Mouse (Mus musculus): Measurements from ENCODE around the gene Ostf1.

Gene Ostf1

DNA sequence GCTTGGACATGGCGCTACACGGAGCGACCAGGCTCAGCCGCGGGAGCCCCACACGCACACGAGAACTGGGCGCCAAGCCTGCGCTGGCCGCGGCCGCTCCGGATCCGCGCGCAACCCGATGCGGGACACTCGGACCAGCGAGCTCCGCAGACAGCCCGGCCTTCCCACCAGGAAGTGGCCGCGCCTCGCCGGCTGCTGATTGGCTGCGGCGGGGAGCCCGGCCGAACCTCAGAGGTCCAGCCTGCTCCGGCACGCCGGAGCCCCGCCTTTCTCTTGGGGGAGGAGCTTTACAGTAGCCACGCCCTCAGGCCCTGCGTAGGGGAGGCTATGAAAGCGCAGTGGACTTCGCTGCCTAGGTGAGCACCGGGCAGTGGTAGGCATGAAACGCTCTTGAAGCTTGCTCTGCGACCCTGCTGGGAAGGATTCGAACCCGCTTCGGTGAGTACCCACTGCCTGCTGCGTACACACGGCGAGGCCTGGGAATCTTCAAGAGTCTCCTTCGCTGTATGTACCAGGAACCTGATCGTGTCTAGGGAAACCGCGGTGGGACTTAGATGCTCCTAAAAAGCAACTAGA, at the start of gene Ostf1, which contains the start of gene Nmrk1:
Gene Ostf1, minus strand, starts transcription at position 180 of the 576 bp plus-strand sequence.
Gene Nmrk1, plus strand, starts transcription at position 307 of the 576 bp plus-strand sequence.
- peak; percentile 96 to 98 for DNase-seq

DNA sequence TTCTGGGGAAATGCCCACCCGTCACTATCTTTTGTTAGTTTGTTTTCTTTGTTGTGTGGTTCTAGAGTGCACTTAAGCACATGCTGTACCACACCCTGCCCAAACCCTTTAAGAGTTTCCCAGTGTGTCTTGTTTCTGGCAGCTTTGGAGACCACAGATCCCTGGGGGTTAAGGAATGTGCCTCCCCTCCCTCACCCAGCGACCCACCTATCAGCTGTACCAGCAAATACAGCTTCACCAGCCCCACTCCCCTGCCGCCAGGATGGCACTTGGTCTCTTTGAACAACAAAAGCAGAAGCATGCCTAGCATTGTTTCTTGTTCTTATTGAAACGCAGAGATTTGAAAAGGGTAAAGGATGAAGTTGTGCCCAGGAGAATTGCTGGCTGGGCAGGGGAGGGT, 41.5 kb upstream of the Ostf1 start:
- DNase-seq: no peak

DNA sequence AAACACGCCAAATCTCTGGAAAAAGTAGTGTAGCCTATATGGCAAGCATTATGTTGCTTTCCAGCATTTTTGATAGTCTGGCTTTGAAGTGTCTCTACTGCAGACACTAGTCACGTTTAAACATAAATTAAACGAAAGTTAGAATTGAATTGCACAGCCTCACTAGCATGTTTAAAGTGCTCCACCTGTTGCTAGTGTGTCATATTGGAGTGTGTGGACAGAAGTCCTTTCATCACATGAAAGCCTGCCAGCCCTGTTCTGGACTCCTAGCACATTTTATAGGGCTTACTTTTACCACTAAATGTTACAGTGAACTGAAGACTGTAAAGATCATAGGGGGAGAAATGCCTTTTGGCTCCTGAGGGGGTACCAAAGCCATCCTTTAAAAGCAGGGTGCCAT, 40.9 kb upstream of the Ostf1 start:
- DNase-seq: no peak

DNA sequence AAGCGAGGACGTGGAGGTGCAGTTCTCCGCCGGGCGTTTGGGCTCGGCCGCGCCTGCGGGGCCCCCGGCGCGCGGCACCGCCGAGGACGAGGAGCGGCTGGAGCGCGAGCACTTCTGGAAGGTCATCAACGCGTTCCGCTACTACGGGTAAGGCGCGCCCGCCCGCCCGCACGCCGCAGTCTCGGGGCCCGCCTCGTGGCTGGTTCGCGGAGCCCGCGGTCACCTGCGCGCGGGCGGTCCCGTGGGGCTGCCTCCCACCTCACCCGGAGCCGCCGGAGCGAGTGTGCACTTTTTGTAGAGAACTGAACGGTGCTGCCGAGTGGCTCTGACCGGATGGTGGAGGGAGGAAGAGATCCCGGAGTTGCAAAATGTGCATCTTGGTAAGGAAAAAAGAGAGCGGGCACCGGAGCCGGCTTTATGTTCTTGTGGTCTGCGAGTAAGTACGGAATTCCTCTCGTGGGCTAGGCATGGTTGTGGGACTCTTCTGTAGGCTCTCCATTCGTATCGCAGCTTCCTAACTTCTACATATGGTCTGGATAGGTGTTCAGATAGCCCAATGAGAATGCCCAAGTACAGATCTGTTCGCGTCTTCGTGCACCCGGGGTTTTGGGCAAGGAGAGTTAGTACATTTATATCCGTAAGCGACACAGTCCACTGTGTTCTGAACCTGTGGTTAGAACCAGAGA, 39.6 kb upstream of the Ostf1 start:
- peak; percentile 71 to 72 for DNase-seq

DNA sequence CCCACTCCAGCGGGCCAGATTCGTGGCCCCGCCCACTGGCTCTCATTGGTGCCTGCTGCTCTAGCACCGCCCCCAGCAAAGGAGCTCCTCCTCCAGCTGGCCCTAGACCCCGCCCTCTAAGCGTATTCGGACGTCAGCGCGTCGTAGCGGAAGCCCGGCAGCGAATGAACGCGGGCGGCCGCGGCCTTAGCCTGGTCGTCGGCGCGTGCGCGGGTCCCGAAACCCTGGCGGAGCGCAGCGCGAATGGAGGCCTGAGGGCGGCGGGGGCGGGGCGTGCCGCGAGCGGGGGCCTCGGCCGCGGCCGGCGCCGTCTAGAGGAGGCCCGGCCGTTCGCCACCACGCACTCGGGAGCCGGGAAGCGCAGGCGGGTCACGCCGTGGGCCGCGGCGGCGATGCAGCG, 39.0 kb upstream of the Ostf1 start, which contains the start of gene Carnmt1:
Gene Carnmt1, plus strand, starts transcription at position 157 of the 400 bp plus-strand sequence.
- DNase-seq: peak; percentile 98 to 99

DNA sequence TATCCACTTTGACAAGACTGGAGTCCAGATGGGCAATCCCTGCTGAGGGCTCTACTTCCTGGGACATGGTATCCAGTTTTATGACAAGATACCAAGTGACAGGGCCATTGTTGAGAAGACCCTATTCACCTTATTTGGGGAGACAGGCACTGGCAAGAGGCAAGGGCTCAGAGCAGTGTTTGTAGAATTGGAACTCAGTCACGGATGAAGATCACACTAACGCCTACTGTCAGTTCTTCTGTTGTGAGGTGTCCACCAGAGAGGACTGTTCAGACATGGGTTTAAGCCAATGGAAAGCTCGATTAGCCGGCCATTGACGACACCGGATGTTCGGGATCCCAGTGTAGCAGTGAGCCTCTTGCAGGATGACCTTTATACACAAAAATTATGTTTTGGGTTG, 37.9 kb upstream of the Ostf1 start:
- DNase-seq: no peak

DNA sequence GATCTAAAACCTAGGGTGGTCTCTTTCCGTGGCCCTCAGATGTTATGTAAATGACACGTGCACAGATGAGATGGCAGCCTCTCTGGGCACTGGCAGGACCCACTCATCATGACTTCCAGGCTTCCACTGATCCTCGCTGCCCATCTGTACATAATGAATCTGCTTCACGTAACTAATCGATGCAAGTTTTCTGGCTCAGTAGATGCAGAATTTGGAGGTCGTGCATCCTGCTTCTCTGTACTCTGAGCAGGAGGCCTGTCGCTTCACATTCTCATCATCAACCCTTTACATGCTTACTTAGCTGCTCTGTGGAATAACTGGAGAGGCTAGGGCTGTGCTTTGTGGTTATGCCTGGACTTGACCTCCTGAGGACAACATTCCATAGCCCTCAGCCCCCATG, 35.3 kb upstream of the Ostf1 start:
- no peak for DNase-seq

DNA sequence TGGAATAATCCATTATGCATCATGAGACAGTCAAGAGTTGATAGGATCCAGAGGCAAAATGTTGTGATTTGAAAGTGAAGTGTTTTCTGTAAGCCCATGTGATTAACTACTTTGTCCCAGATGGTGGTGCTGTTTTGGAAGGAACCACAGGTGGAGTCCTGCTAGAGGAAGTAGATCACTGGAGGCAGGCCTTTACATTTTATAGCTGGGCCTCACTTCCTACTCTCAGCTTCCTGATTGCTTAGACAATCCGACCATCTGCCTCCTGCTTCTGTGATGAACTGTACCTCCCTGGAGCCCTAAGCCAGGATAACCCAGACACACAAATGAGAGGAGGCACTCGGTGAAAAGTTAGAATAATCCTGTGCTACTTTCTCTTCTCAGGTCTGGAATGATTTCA, 32.3 kb upstream of the Ostf1 start:
- DNase-seq: no peak

DNA sequence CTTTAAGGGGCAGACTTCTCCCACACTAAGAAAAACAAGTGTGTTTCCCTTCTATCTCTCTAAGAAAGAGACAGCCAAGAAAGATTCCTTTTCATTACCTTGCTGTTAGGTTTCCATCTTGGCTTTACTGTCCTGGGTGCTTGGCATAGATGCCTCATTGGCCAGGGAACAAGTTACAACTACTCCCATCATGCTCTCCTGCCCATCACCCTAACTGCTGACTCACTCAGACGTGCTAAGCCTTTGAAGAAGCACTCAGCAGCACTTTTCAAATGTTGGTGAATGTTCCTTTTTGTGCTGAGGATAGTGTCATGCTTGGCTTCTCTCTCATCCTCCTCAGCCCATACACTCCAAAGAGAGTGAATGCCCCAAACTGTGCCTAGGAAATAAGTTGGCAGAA, 30.1 kb upstream of the Ostf1 start:
- DNase-seq: no peak

DNA sequence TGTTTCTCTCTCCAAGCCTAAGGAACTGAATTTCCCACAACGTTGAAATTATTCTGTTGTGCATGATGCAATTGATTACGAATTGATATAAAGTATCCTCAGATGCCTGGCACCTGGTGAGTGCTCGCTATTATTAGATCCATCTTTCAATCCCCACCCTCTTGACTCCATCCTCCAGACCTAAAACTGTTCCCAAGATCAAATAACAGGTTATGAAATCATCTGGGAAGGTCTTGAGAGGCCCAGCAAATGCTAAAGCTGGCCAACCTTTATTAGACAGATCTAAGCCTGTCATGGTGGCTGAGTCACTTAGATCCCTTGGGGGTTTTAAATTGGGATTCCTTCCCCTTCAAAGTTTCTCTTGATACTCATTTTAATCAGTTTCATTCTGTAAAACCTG, 28.8 kb upstream of the Ostf1 start:
- no peak for DNase-seq

DNA sequence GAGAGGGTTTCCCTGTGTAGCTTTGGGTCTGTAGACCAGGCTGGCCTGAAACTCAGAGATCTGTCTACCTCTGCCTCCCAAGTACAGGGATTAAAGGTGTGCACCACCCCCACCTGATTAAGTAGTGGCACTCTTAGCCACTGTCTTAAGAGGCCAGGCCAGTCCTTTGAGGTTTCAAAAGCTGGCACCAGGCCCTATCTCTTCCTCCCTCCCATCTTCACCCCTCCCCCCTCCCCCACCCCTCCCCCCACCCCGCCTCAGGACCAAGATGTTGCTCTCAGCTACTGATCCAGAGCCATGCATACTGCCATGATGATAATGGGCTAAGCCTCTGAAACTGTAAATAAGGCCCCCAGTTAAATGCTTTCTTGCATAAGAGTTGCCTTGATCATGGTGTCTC, 27.7 kb upstream of the Ostf1 start:
- DNase-seq: no peak

DNA sequence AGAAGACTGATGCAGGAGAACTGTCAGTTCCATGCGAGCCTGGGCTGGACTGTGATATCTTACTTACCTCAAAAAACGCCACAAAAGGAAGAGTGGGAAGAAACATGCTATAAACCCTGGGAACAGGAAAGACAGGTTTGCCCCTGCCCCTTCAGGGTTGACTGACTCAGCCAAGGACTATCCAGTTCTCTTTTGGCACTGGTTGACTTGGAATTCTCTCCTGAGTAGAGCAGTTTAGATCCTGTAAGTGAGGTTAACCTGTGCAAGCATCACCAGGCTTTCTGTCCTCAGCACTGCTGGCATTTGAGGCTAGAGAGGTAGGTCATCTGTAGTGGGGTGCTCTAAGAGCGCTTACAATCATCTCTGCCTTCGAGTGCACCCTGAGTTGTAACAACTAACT, 26.9 kb upstream of the Ostf1 start:
- no peak for DNase-seq

DNA sequence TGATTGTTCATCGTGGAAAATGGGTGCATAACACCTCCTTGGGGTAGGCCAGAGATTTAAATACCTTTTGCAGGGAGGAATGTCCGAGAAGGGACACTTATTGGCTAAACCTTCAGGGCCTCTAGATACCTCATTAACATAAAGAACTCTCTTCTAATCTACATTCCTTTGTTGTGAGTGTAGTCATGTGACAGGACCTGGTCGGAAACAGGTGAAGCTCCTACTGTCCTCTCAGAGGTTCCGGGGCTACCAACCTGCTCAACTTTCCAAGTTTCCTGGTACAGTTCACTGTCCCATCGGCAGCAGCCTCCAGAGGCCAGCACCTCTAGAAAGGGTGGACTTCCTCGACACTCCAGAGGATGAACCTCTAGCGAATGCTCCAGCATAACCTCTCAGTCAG, 24.4 kb upstream of the Ostf1 start:
- no peak for DNase-seq

DNA sequence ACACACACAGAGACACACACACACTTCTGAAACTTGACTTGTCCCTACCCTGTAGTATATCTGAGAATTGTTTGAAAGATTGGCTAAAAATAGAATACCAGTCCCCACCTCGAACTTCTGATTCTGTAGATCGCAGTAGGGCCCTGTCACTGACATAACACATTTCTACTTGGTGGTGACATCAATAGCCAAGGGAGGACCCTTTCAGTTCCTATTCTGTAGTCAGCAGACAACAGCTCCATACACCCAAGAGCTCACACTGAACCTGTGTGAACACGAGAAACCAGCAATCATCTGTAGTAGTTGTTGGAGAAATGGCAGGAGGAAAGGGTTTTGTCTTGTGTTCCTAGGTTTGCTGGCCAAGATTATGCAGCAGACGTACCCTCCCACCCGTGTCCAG, 23.4 kb upstream of the Ostf1 start:
- DNase-seq: no peak

DNA sequence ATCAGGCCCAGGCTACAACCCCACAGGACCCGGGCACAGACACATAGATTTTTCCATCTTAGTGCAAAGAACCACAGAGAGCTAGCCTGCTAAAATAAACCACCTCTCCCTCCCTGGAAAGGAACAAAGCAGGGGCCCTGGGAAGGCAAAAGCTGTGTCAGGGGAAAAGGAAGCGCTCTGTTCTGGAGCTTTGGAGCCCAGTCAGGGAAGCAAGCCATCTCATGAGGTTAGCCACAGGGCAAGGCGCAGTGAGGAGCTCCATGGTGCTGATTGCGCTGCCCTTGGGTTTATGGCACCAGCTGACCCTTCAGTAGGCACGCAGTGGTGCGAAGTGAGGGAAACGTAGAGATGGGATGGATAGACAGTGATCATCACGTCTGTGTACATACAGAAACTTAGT, 22.7 kb upstream of the Ostf1 start:
- peak; percentile 41 to 45 for DNase-seq

DNA sequence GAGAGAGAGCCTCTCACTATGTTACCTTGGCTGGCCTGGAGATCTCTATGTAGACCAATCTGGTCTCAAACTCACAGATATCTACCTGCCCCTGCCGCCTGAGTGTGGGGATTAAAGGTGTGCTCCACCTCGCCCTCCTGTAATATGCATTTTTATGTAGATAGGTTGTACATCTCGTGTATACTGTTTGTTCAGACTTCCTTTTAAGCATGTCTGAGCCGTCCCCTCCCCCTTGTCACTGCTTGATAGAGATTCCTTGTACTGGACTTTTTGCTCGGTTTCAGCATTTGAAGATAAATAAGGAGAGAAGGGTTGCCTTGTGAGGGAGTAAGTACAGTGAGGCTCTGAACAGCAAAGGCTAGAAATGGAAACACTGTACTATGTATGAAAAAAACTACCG, 21.4 kb upstream of the Ostf1 start:
- peak; percentile 32 to 42 for DNase-seq

DNA sequence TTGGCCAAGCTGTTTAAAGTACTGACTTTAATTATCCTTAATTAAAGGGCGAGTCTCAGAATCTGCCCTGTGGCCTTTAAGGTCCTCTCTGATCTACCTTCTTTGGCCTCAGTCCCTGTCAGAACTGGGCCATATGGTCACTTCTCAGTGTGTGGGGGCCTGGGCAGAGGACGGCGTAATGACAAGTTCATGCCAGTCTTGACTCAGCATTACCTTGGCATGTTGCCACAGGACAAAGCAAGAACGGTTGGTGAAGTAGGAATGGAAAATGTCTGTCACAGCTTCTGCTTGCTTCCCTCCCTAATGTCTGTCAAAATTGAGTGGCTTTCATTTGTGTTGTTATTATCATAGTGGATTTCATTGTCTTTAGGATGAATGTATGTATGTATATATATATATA, 21.0 kb upstream of the Ostf1 start:
- DNase-seq: peak; percentile 86 to 90

DNA sequence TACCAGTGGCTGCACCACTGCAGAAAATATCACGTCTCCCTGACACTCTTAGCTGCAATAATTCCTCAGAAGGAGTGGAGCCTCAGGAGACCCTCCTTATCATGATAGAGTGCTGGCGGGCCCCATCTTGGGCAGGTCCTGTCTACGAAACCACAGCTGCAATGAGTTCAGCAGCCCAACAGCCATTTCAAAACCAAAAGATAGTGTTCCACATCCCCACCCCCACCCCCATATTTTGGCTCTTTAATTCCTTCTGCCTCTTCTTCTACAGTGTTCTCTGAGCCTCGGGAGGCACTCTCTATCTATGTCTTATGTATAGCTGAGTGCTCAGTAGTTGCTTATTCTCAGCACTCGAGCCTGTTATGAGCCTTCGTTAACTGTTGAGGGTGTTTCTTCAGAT, 18.9 kb upstream of the Ostf1 start:
- DNase-seq: no peak

DNA sequence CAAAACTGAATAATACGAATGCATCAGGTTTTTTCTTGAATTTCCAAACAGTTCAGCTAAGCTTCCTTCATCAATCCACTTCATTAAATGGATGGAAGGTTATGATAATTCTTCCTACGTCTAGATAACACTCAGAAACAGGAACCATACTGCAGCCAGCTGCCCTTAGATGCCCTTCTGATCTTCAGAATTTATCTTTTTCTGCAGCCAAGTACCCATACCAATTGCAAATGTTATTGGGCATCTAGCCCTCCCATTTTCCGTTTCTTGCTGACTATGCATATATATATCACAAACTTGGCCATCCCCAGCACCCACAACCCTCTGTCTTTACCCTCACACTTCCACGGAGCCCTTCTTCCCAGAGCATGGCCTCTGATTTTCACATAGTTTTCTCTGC, 18.3 kb upstream of the Ostf1 start:
- DNase-seq: no peak

DNA sequence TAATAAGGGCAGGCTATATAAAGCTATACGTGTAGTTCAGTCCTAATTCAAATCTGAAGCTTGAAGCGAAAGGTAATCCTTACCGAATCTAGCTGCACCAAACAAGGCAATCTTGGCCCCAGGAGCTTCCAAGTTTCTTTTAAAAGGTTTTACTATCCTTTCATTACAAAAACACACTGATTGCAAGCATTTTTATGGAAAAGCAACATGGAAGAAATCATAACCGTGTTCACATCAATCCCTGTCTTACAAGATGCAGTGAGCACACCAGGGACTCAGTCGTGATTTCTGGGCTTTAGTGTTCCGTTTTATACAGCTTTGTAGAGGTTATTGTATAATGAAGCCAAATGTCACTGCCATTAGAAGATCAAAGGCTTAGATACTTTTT, 16.9 kb upstream of the Ostf1 start:
- DNase-seq: no peak

DNA sequence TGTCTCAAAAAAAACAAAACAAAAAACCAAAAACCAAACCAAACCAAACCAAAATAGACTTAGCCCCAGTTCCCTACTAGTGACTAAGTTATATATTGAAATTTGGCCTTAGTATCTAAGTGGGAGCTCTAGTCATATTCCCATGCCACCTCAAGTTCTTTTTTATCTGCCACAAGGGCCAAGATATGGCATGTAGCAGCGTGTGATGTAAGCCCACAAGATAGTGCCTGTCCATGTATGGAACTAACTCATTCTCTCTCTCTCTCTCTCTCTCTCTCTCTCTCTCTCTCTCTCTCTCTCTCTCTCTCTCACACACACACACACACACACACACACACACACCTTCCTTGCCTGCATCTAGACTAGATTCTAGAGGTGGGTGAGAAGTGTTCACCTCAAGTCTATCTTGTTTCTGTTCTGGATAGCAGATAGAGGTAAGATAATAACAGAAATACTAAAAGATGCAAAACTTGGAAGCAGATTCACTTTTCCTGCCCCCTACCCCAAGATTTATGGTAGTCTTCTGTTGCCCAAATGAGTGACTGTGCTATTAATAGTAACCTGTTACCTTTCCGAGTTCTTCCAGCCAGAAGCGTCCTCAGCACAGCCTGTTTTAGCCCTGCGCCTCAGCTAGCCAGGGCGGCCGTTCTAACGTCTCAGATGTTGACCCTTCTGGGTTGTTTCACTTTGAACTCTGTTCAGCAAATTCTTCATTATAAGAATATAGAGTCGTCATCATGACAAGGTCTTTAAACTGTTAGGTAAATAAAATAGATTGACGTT, 16.3 kb upstream of the Ostf1 start:
- DNase-seq: no peak

DNA sequence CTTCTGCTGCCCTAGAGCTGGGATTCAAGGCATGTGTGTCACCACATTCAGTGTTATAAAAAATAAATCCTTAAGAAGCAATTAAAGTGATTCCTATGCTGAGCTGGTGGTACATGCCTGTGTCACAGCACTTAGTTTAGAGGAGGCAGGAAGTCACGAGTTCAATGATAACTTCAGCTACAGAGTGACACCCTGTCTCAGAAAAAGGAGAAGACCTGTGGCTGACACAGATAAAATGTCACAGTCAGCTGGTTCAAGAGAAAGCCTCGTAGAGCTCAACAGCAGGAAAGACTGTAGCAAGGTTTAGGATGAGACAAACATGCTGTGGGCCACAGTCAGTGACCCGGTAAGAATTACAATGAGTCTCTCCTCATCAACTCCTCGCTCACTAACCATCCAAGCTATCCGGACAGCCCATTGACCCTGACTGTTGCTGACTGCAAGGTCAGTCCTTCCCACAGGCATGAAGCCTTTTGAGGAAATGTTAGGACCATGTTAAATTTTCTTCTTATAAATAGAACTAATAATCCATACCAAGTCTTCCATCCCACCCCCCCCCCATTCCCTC, 15.3 kb upstream of the Ostf1 start:
- no peak for DNase-seq

DNA sequence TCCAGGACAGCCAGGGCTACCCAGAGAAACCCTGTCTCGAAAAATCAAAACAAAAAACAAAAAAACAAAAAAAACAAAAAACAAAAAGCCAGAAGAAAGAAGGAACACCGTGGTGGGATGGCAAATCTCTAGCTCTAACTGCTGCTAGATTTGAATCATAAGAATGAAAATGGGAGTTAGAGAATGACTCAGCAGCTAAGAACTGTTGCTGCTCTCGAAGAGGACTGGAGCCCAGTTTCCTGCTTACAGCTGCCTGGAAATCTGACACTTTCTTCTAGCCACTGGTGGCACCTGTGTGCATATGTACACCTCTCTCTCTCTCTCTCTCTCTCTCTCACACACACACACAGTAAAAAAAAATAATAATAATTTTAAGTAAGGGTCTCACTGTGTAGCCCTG, 14.8 kb upstream of the Ostf1 start:
- DNase-seq: no peak

DNA sequence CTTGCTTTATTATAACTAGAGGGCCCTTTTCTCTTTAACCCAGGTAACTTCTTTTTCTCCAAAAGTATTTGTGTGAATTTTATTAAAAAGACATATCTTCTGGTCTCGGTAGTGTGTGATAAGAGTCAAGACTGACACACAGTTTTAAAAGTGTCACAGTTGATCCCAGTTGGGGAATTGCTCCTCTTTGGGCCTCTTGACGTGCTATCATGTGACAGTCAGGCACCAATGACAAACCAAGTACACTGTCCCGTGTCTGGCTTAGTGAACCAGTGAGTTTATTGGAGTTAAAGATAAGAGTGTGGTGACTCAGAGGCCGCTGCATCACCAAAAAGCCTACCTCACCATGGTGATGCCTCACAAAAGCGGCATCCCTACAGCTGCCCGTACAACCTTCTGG, 12.5 kb upstream of the Ostf1 start:
- no peak for DNase-seq

All from cerebellum, postnatal 25 days (tissue).